Mouse (Mus musculus) heart, embryonic 15.5 days (tissue): ENCODE measurements around the gene AI182371. TPM values are rescaled to one million over a fixed set of nuclear protein-coding genes. Genes with fewer than 3 reads are reported as not detected.

ENCODE experiments used
- ATAC-seq: fragments of 200-750 bp; cut with Nextera tagmentation; replicated peaks from 2 replicates; pipeline ENCODE4 v1.8.0; 2017; ENCODE audit warnings: low read depth, moderate TSS enrichment; ENCODE audit not compliant: insufficient number of reproducible peaks, insufficient read depth, low FRiP score
- H3K27ac ChIP-seq: fragments of 300-500 bp; sonication (generic); 2 replicates; pipeline ENCODE4 v1.5.1; 2015; ENCODE audit warnings: mild to moderate bottlenecking, inconsistent platforms
- H3K27me3 ChIP-seq: fragments of 300-500 bp; sonication (generic); 2 replicates; pipeline ENCODE4 v1.6.1; 2015; ENCODE audit warnings: inconsistent platforms
- H3K36me3 ChIP-seq: fragments of 300-500 bp; sonication (generic); 2 replicates; pipeline ENCODE4 v1.6.1; 2015; ENCODE audit warnings: mild to moderate bottlenecking, inconsistent platforms
- H3K4me1 ChIP-seq: fragments of 300-500 bp; sonication (generic); replicated peaks from 2 replicates; pipeline ENCODE4 v1.6.1; 2015; ENCODE audit warnings: inconsistent platforms
- H3K4me2 ChIP-seq: fragments of 300-500 bp; sonication (generic); 2 replicates; pipeline ENCODE4 v1.6.1; 2015; ENCODE audit warnings: inconsistent platforms, mild to moderate bottlenecking, moderate library complexity
- H3K4me3 ChIP-seq: fragments of 300-500 bp; sonication (generic); 2 replicates; pipeline ENCODE4 v1.5.1; 2015; ENCODE audit warnings: mild to moderate bottlenecking, inconsistent platforms
- H3K9ac ChIP-seq: fragments of 300-500 bp; sonication (generic); 2 replicates; pipeline ENCODE4 v1.6.1; 2015; ENCODE audit warnings: mild to moderate bottlenecking, inconsistent platforms
- H3K9me3 ChIP-seq: fragments of 300-500 bp; sonication (generic); replicated peaks from 2 replicates; pipeline ENCODE4 v1.6.1; 2016; ENCODE audit warnings: inconsistent platforms
- WGBS: fragments of 180-500 bp; shearing (Covaris S2); methylation state at CpG from one replicate; pipeline ENCODE4 v1.1.7; 2015; ENCODE audit warnings: mixed read lengths; 5-methylcytosine and 5-hydroxymethylcytosine counted together
- polyA plus RNA-seq: library from polyadenylated mRNA; unstranded; fragments of >200 nt; fragmentation: Nextera tagmentation; extraction: Ambion mirVana; gene quantifications from 2 replicates; pipeline ENCODE4 v1.2.1, GENCODE M21; 2015

Gene AI182371
- polyA plus RNA-seq, 1 experiment from 2014 or later, result 0.19 TPM

DNA sequence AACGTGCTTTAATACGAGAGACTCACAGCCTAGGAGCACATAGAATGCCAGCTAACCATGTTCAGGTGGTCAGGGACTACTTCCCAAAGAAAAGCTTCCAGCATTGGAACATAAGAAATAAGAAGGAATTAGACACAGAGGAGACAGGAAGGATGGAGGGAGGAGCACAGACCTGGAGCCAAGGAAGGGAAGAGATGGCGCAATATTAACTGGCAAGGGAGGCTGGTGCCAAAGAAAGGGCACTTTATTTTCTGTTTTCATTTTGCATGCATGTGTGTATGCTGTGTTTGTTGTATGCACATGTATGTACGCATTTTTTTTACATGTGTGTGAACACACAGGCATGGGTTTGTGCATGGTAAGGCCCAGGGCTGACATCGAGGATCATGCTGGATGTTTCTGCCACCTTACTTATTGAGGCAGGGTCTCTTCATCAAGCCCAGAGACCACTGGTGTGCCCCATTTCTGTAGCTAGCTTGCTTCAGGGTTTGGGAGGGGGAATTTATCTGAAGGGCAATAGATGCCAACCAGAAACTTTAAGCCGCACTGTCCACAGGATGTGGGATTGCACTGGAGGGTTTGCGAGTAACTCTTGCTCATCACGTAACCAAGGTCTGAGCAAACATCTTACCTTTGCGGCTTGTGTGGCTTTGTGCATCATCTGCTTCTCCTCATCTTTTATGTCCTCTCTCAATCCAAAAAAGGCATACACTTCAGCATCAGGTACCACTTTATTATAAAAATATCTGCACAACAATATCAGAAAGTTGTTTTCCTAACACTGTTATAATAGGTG, 62.6 kb downstream of the AI182371 start:
- Histone ChIP-seq H3K9me3 (no peaks in the 10 kb centered on the region), H3K4me2 (no peak overlapping the region), H3K4me1 (no peaks in the 10 kb centered on the region), H3K27me3 (no peaks in the 10 kb centered on the region), H3K27ac (no peak overlapping the region), H3K9ac (no peak overlapping the region), H3K36me3 (no peaks in the 10 kb centered on the region), H3K4me3 (no peak overlapping the region)
- WGBS, result 86% methylated on average over 9 of the region's 9 CpGs
- no peak for ATAC-seq

Other genes starting within 250 kb of the AI182371 start
- 0.14 and 0.16 TPM in 2 replicates for gene Cutal, start 227.1 kb downstream of the AI182371 start, polyA plus RNA-seq
- gene Psmd5, start 226.6 kb downstream of the AI182371 start, polyA plus RNA-seq, result 45.4 and 52.0 TPM in 2 replicates
- gene Phf19, start 187.5 kb downstream of the AI182371 start, polyA plus RNA-seq, result 1.9 and 3.3 TPM in 2 replicates
- gene Traf1, start 139.8 kb downstream of the AI182371 start, polyA plus RNA-seq, result 1.4 and 4.3 TPM in 2 replicates
- gene Hc, start 40.1 kb downstream of the AI182371 start, polyA plus RNA-seq, result 0.06 and 0.30 TPM in 2 replicates
- gene Cntrl, start 7.9 kb upstream of the AI182371 start, polyA plus RNA-seq, result 14.4 and 18.0 TPM in 2 replicates
- gene Rab14, start 99.6 kb upstream of the AI182371 start, polyA plus RNA-seq, result 238 and 318 TPM in 2 replicates
- 321 and 325 TPM in 2 replicates for gene Gsn, start 154.8 kb upstream of the AI182371 start, polyA plus RNA-seq
- 52.2 and 65.6 TPM in 2 replicates for gene Stom, start 235.4 kb upstream of the AI182371 start, polyA plus RNA-seq